Mouse (Mus musculus): Measurements from ENCODE around the gene Zmym4. TPM values are rescaled to one million over a fixed set of nuclear protein-coding genes. Genes with fewer than 3 reads are reported as not detected.

Gene Zmym4
- polyA plus RNA-seq (2012; rRNA removed; ENCODE audit: low replicate concordance): 0.24 and 1.1 TPM in 2 replicates

DNA sequence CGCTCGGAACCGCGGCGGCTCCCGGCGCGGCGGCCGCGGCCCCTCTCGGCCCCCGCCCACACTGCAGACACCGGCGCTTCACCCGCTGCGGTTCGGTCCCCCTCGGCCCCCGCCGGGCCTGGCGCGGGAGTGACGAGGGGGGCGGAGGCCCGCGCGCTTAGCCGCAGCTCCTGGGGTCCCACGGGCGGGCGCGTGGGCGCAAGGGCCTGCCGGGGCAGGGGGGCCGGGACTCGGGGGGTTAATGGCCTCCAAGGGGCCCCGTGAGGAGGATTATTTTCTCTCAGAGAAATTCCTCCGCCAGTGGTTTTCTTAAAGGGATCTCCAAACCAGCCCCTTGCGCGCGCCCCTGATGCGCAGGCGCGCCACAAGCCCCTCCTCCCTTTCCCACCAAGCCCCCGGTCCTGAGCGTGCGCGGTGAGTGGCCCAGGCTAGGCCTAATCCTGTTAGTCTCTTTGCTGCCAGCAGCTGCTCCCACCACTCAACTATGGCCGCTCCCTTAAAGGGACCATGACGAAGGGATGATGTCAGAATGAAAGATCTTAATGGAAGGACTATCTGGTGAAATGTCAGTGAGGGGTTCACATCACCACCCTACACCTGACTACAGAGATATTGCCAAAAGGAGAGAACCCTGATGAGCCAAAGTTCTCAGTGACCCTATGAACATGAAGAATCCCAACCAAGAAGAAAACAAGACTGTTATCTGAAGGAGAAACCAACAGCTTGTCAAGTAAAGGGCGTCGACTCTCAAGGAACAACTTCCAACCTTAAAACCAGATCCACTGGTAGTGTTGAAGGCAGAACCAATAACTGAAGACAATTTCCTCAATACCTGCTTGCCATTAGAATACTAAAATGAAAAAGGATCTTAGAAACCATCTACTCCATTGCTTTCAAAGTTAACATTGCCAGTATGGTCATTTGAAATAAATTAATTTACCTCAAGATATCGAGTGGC is at the start of gene Zmym4:
TSS of gene Zmym4 (minus strand) at position 272 of the 958 bp plus-strand sequence.

Other genes with a start within 250 kb of the Zmym4 start
- gene Tfap2e, start 231.9 kb downstream of the Zmym4 start, polyA plus RNA-seq (2012; rRNA removed; ENCODE audit: low replicate concordance): not detected in 2 replicates
- gene Ncdn, start 214.7 kb downstream of the Zmym4 start, polyA plus RNA-seq (2012; rRNA removed; ENCODE audit: low replicate concordance): 26.0 and 28.1 TPM in 2 replicates
- 87.3 and 170 TPM in 2 replicates for gene AU040320, start 214.6 kb downstream of the Zmym4 start, polyA plus RNA-seq (2012; rRNA removed; ENCODE audit: low replicate concordance)
- gene Sfpq, start 53.2 kb upstream of the Zmym4 start, polyA plus RNA-seq (2012; rRNA removed; ENCODE audit: low replicate concordance): 30.1 and 46.7 TPM in 2 replicates
- 0.19 and 0.25 TPM in 2 replicates for gene Zmym1, start 93.0 kb upstream of the Zmym4 start, polyA plus RNA-seq (2012; rRNA removed; ENCODE audit: low replicate concordance)
- 0.34 and 1.3 TPM in 2 replicates for gene Zmym6, start 109.2 kb upstream of the Zmym4 start, polyA plus RNA-seq (2012; rRNA removed; ENCODE audit: low replicate concordance)
- 7.9 and 13.1 TPM in 2 replicates for gene Tmem35b, start 155.6 kb upstream of the Zmym4 start, polyA plus RNA-seq (2012; rRNA removed; ENCODE audit: low replicate concordance)
- gene Dlgap3, start 201.1 kb upstream of the Zmym4 start, polyA plus RNA-seq (2012; rRNA removed; ENCODE audit: low replicate concordance): 1.00 and 1.0 TPM in 2 replicates

Measured in duodenum, adult 2 months (tissue).